Mouse (Mus musculus) cerebellum, adult 9-10 months (tissue): ENCODE data around the gene Jun.

Source experiments
- DNase-seq: peaks from one replicate; pipeline ENCODE4 v3.0.0; 2022

The Jun gene

GRCm38 (mm10) chr4:95052025-95052899 lies at the start of gene Jun:
TSS of gene Jun (minus strand) at chr4:95052222.
- peak; percentile 100 for DNase-seq

GRCm38 (mm10) chr4:95101684-95102083 lies 49.7 kb upstream of the Jun start:
- DNase-seq = no peak

DNA sequence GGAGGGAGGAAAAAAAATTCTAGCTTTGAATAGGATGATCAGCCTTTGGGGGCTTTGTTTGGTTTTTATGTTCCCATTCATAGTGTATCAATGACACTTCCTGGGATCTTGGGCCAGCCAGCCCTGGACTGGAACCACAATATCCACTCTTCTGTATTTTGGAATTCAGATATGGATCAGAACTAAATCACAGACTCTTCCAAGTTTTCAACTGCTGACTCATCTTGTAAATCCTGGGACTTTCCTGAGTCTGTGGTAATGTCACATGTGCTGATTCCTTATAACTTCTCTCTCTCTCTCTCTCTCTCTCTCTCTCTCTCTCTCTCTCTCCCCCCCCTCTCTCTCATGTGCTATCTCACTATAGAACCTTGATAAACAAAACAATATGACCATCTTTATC lies 48.7 kb upstream of the Jun start:
- no peak for DNase-seq

DNA sequence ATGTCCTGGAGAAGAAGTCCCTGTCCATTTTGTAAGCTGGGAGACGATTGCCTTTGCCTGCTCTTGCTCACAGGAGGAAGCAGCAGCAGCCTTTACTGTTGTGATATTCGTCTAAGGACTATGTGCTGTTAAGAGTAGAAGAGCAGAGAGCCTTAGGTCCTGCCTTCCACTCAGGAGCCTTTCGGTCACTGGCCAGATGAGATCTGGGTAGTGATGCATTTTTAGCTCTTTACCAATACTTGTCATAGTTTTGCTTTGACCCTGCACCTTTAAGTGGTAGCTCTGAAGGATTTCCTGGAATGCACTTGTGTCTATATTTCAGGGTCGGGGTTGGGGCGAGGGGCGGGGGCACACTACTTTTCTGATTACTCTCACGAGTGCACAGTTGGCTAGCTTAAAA lies 47.4 kb upstream of the Jun start:
- DNase-seq = no peak

DNA sequence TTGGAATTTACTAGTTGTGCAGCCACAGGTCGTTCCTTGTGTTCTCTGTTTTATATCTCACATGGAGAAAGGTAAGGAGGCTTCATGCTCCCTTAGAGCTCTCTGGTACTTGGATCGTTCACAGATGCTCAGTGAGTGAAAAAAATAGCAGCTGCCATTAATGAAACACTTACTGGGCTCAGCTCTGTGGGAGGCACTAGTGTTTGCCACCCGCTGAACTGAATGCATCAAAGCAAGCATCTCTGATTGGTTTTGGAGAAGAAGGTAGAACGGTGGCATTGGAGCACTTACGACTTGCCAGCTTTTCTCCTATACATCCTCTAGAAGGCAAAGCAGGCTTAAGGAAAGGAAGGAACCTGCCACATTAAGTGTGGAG lies 46.7 kb upstream of the Jun start:
- no peak for DNase-seq

GRCm38 (mm10) chr4:95097942-95098721 lies 46.1 kb upstream of the Jun start:
- no peak for DNase-seq

- DNase-seq = no peak
Observed at GRCm38 (mm10) chr4:95096731-95097130, 44.7 kb upstream of the Jun start.

DNA sequence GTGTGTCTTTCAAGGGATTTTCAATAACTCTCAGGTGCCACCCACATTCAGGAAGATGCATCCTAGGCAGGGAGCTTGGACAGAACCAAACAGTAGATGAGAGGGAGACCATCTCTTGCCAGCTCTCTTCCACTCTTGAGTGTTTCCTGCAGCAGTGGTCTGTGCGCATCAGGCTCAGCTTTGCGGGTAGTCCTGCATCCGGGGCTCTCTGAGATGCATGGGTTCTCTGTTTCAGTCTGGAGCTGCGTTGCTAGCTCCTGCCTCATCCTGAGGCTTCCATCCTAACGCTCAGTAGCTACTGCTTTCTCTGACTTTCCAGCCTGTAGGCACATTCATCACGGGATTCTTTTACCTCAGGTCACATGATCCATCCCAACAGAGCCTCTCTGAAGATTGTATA lies 43.9 kb upstream of the Jun start:
- no peak for DNase-seq

DNA sequence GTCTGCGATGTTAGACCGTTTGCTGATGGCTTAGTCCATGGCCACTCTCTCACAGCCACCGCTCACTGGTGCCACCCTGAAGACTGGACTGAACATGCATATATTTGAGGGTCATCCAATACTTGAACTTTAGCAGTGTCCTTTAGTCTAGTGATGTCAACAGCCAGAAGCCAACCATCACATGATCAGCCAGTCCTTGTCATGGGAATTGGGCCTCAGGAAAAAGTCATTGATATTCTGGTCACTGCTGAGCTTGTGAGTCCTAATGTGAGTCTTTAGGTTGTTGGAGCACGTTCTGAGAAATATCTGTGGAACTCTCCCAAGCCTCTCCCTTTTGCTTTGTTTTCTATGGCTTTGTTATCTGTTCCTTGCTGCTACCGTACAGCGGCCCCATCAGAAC lies 43.3 kb upstream of the Jun start:
- DNase-seq = no peak

GRCm38 (mm10) chr4:95094700-95095113 lies 42.7 kb upstream of the Jun start:
- DNase-seq = no peak

DNA sequence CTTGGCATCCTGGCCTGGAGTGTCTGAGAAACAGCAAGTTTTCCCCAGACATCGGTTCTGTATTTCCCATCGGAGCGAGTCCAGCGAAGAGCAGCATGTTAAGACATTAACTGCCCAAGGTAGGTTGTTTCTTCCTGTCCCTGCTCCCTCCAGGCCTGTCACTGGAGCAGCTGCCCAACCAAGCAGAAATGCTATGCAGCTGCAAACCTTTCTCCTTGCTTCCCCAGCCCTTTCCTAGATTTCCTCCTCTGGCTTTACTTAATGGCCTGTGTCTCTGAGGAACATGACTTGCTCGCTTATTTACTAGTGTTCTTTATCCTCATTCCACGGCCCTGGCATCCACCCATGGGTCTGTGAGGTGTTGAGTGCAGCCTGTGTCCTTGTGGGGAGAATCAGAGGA lies 41.6 kb upstream of the Jun start:
- DNase-seq = no peak

DNA sequence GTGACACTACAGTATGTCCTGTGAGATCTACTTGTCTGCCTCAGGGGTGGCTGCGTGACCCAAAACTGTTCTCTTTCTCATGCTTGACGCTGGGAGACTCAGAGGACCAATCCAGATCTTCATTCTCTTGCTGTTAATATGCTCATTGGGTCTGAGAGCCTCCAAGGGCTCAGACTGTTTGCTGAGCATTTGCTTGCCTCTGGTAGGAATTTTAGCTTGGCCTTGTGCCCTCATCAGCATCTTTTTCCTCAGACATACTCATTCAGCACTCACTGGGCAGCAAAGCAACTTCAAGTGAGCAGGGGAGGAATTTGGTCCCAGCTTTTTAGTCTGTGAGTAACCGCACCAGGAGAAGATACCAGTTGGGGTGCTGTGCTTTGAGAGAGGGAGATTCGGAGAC lies 40.5 kb upstream of the Jun start:
- DNase-seq = no peak

DNA sequence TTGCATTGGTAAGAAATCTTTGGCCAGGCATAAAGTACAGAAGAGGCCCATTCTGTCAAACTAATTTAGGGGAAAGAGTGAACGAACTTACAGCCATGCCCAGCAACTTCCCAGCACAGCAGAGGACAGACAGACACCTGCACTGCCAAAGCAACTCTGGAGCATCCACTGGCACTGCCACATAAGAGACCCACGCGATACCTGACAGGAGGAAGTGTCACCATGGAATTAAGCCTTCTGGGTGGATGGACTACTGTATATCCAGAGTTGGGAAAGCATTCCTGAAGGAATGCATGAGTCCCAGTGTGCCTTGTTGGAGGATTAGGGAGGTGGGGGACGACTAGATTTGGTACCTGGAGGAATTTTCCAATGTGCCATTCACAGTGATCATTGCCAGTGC lies 39.5 kb upstream of the Jun start:
- no peak for DNase-seq

- no peak for DNase-seq
Observed at GRCm38 (mm10) chr4:95089968-95090367, 37.9 kb upstream of the Jun start.

- DNase-seq = no peak
Observed at GRCm38 (mm10) chr4:95089053-95089452, 37.0 kb upstream of the Jun start.

GRCm38 (mm10) chr4:95083957-95084356 lies 31.9 kb upstream of the Jun start:
- no peak for DNase-seq

DNA sequence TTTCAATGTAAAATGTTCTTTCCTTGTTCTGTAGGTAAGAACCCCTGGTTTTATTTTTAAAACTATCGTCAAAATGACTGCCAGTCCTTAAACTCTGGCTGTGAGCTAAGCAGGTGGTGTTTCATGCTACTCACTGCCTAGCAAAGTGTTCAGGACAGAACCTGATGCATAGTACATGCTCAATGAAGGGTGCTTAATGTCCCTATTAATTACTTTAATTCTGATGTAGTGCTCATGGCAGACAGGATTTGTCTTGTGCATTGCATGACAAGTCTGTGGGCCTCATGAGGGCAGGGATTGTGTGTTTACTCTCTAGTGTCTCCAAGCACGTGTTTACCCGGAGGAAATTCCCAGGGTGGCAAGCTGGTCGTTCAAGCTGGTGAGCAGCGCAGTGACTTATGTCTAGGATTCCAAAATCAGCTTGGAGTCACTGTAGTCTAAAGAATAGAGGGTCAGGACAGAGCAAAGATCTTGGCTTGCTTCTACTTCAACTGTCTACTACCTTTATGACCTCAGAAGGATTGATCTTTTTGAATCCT lies 31.2 kb upstream of the Jun start:
- DNase-seq = no peak

- peak; percentile 69 for DNase-seq
Observed at GRCm38 (mm10) chr4:95082481-95083088, 30.6 kb upstream of the Jun start.

- DNase-seq = no peak
Observed at GRCm38 (mm10) chr4:95081632-95082031, 29.6 kb upstream of the Jun start.

DNA sequence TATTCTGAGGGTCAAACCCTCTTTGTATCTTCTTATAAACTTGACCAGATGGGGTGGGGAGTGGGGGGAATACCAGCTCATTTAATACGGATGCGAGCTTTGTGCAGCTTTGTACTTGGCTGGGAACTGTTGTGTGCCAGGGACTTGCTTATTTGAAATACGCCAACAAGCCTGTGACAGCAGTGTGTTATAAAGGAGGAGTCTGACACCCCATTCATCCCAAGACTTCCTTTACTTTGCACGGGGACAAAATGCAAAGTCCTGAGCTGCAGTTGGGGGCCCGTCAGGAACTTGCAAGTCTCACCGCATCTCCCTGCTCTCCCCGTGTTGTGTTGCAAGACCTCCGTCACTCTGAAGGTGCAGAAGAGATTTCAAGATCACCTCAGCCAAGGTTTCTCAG lies 26.6 kb upstream of the Jun start:
- no peak for DNase-seq

- DNase-seq = no peak
Observed at GRCm38 (mm10) chr4:95076279-95076678, 24.3 kb upstream of the Jun start.

DNA sequence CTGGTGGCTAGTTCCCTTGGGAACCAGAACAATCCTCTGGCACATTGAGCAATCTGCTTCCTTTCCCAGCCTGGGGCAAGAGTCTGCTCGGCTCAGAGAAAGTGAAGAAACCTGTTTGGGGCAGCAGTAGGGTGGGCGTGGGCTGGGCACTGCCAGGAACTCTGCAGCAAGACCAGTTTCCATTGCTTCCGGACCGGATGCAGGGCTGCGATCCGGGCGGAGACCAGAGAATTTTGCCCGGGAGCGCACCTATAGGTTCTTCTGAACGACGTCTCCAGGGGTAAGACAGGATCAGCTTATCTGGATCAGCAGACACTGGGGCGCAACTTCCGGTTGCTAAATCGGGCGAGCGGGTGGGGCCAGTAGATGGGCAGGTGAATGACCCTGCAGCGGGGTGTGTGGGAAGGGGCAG lies 23.6 kb upstream of the Jun start:
- no peak for DNase-seq

GRCm38 (mm10) chr4:95074319-95074718 lies 22.3 kb upstream of the Jun start:
- DNase-seq = no peak
